Mouse (Mus musculus): ENCODE results near the gene Efhd2. TPM values are rescaled to one million over a fixed set of nuclear protein-coding genes. Genes with fewer than 3 reads are reported as not detected.

Gene Efhd2
- polyA plus RNA-seq, 1 experiment from 2014 or later = 44.0 TPM

GRCm38 (mm10) chr4:141826060-141826459 is 48.7 kb downstream of the Efhd2 start, which contains the start of gene Cela2a:
Cela2a (minus strand) TSS chr4:141826160.
- Histone ChIP-seq H3K4me2 (ENCODE audit: low read length) (no peak within 1 kb of the TSS), H3K9me3 (replicated peaks; ENCODE audit: control insufficient read depth, low read length) (no peaks in the 10 kb centered on the region), H3K4me3 (ENCODE audit: low read depth, low read length) (no peak within 1 kb of the TSS), H3K27ac (ENCODE audit: low read depth, low read length) (no peak within 1 kb of the TSS), H3K27me3 (replicated peaks; ENCODE audit: control insufficient read depth, insufficient read depth, low read length) (no peaks in the 10 kb centered on the region), H3K36me3 (ENCODE audit: control insufficient read depth, insufficient read depth, low read length) (no peaks in the 10 kb centered on the region), H3K9ac (ENCODE audit: low read length) (no peak within 1 kb of the TSS), H3K4me1 (ENCODE audit: control insufficient read depth, insufficient read depth, low read length) (no peaks in the 10 kb centered on the region)
- 67% methylated on average over 5 of the region's 5 CpGs for WGBS
- DNase-seq (ENCODE audit: low spot score) (no peak), ATAC-seq (no peak)

GRCm38 (mm10) chr4:141822979-141823378 is 51.7 kb downstream of the Efhd2 start:
- Histone ChIP-seq H3K27me3 (replicated peaks; ENCODE audit: control insufficient read depth, insufficient read depth, low read length) (no peaks in the 10 kb centered on the region), H3K9ac (ENCODE audit: low read length) (no peak overlapping the region), H3K36me3 (ENCODE audit: control insufficient read depth, insufficient read depth, low read length) (no peaks in the 10 kb centered on the region), H3K27ac (ENCODE audit: low read depth, low read length) (no peak overlapping the region), H3K9me3 (replicated peaks; ENCODE audit: control insufficient read depth, low read length) (no peaks in the 10 kb centered on the region), H3K4me3 (ENCODE audit: low read depth, low read length) (no peak overlapping the region), H3K4me2 (ENCODE audit: low read length) (no peak overlapping the region), H3K4me1 (ENCODE audit: control insufficient read depth, insufficient read depth, low read length) (no peaks in the 10 kb centered on the region)
- WGBS = 72% methylated on average over 3 of the region's 3 CpGs
- DNase-seq (ENCODE audit: low spot score) (no peak), ATAC-seq (no peak)

GRCm38 (mm10) chr4:141822089-141822488 is 52.6 kb downstream of the Efhd2 start:
- 80% methylated on average over 10 of the region's 10 CpGs for WGBS
- Histone ChIP-seq H3K9me3 (replicated peaks; ENCODE audit: control insufficient read depth, low read length) (no peaks in the 10 kb centered on the region), H3K27me3 (replicated peaks; ENCODE audit: control insufficient read depth, insufficient read depth, low read length) (no peaks in the 10 kb centered on the region), H3K9ac (ENCODE audit: low read length) (no peak overlapping the region), H3K4me3 (ENCODE audit: low read depth, low read length) (no peak overlapping the region), H3K4me1 (ENCODE audit: control insufficient read depth, insufficient read depth, low read length) (no peaks in the 10 kb centered on the region), H3K36me3 (ENCODE audit: control insufficient read depth, insufficient read depth, low read length) (no peaks in the 10 kb centered on the region), H3K27ac (ENCODE audit: low read depth, low read length) (no peak overlapping the region), H3K4me2 (ENCODE audit: low read length) (no peak overlapping the region)
- DNase-seq (ENCODE audit: low spot score) (no peak), ATAC-seq (no peak)

- Histone ChIP-seq H3K27me3 (replicated peaks; ENCODE audit: control insufficient read depth, insufficient read depth, low read length) (no peaks in the 10 kb centered on the region), H3K4me3 (ENCODE audit: low read depth, low read length) (no peak overlapping the region), H3K9me3 (replicated peaks; ENCODE audit: control insufficient read depth, low read length) (no peaks in the 10 kb centered on the region), H3K9ac (ENCODE audit: low read length) (no peak overlapping the region), H3K27ac (ENCODE audit: low read depth, low read length) (no peak overlapping the region), H3K4me2 (ENCODE audit: low read length) (no peak overlapping the region), H3K4me1 (ENCODE audit: control insufficient read depth, insufficient read depth, low read length) (no peaks in the 10 kb centered on the region), H3K36me3 (ENCODE audit: control insufficient read depth, insufficient read depth, low read length) (peaks cover 1% of the 10 kb centered on the region; the same call in 1 of the 2 replicates)
- WGBS = 76% methylated on average over 3 of the region's 3 CpGs
- no peak for DNase-seq (ENCODE audit: low spot score)
- ATAC-seq = no peak
Measured at GRCm38 (mm10) chr4:141821178-141821577, 53.5 kb downstream of the Efhd2 start.

- H3K36me3 ChIP-seq (ENCODE audit: control insufficient read depth, insufficient read depth, low read length) = peaks cover 13% of the 10 kb centered on the region; the same call in 1 of the 2 replicates
- WGBS = 94% methylated on average over 7 of the region's 7 CpGs
- no peak overlapping the region for H3K4me2 ChIP-seq (ENCODE audit: low read length)
- H3K27me3 ChIP-seq (replicated peaks; ENCODE audit: control insufficient read depth, insufficient read depth, low read length) = no peaks in the 10 kb centered on the region
- no peak overlapping the region for H3K4me3 ChIP-seq (ENCODE audit: low read depth, low read length)
- no peak for DNase-seq (ENCODE audit: low spot score)
- H3K9ac ChIP-seq (ENCODE audit: low read length) = no peak overlapping the region
- H3K4me1 ChIP-seq (ENCODE audit: control insufficient read depth, insufficient read depth, low read length) = no peaks in the 10 kb centered on the region
- H3K27ac ChIP-seq (ENCODE audit: low read depth, low read length) = no peak overlapping the region
- H3K9me3 ChIP-seq (replicated peaks; ENCODE audit: control insufficient read depth, low read length) = no peaks in the 10 kb centered on the region
- no peak for ATAC-seq
Measured at GRCm38 (mm10) chr4:141819316-141819715, 55.4 kb downstream of the Efhd2 start.

- DNase-seq (ENCODE audit: low spot score) (no peak), ATAC-seq (no peak)
- Histone ChIP-seq H3K9me3 (replicated peaks; ENCODE audit: control insufficient read depth, low read length) (no peaks in the 10 kb centered on the region), H3K4me2 (ENCODE audit: low read length) (no peak overlapping the region), H3K27me3 (replicated peaks; ENCODE audit: control insufficient read depth, insufficient read depth, low read length) (no peaks in the 10 kb centered on the region), H3K4me1 (ENCODE audit: control insufficient read depth, insufficient read depth, low read length) (no peaks in the 10 kb centered on the region), H3K27ac (ENCODE audit: low read depth, low read length) (no peak overlapping the region), H3K4me3 (ENCODE audit: low read depth, low read length) (no peak overlapping the region), H3K9ac (ENCODE audit: low read length) (no peak overlapping the region), H3K36me3 (ENCODE audit: control insufficient read depth, insufficient read depth, low read length) (peaks cover 17% of the 10 kb centered on the region; the same call in 1 of the 2 replicates)
- 92% methylated on average over 13 of the region's 13 CpGs for WGBS
Measured at GRCm38 (mm10) chr4:141818861-141819260, 55.9 kb downstream of the Efhd2 start.

GRCm38 (mm10) chr4:141817706-141818105 is 57.0 kb downstream of the Efhd2 start:
- WGBS = 43% methylated on average over 10 of the region's 10 CpGs
- no peak for DNase-seq (ENCODE audit: low spot score)
- H3K27ac ChIP-seq (ENCODE audit: low read depth, low read length) = no peak overlapping the region
- H3K4me3 ChIP-seq (ENCODE audit: low read depth, low read length) = no peak overlapping the region
- no peaks in the 10 kb centered on the region for H3K9me3 ChIP-seq (replicated peaks; ENCODE audit: control insufficient read depth, low read length)
- H3K36me3 ChIP-seq (ENCODE audit: control insufficient read depth, insufficient read depth, low read length) = peaks cover 29% of the 10 kb centered on the region
- no peak overlapping the region for H3K9ac ChIP-seq (ENCODE audit: low read length)
- no peak for ATAC-seq
- H3K27me3 ChIP-seq (replicated peaks; ENCODE audit: control insufficient read depth, insufficient read depth, low read length) = no peaks in the 10 kb centered on the region
- no peaks in the 10 kb centered on the region for H3K4me1 ChIP-seq (ENCODE audit: control insufficient read depth, insufficient read depth, low read length)
- H3K4me2 ChIP-seq (ENCODE audit: low read length) = no peak overlapping the region

- Histone ChIP-seq H3K36me3 (ENCODE audit: control insufficient read depth, insufficient read depth, low read length) (peaks cover 36% of the 10 kb centered on the region), H3K9me3 (replicated peaks; ENCODE audit: control insufficient read depth, low read length) (no peaks in the 10 kb centered on the region), H3K9ac (ENCODE audit: low read length) (no peak overlapping the region), H3K27me3 (replicated peaks; ENCODE audit: control insufficient read depth, insufficient read depth, low read length) (no peaks in the 10 kb centered on the region), H3K4me1 (ENCODE audit: control insufficient read depth, insufficient read depth, low read length) (no peaks in the 10 kb centered on the region), H3K4me2 (ENCODE audit: low read length) (no peak overlapping the region), H3K27ac (ENCODE audit: low read depth, low read length) (no peak overlapping the region), H3K4me3 (ENCODE audit: low read depth, low read length) (no peak overlapping the region)
- DNase-seq (ENCODE audit: low spot score) = no peak
- no peak for ATAC-seq
- 59% methylated on average over 14 of the region's 14 CpGs for WGBS
Measured at GRCm38 (mm10) chr4:141816776-141817655, 57.7 kb downstream of the Efhd2 start.

- H3K36me3 ChIP-seq (ENCODE audit: control insufficient read depth, insufficient read depth, low read length) = peaks cover 43% of the 10 kb centered on the region
- H3K9ac ChIP-seq (ENCODE audit: low read length) = no peak overlapping the region
- no peaks in the 10 kb centered on the region for H3K4me1 ChIP-seq (ENCODE audit: control insufficient read depth, insufficient read depth, low read length)
- H3K4me2 ChIP-seq (ENCODE audit: low read length) = no peak overlapping the region
- H3K27me3 ChIP-seq (replicated peaks; ENCODE audit: control insufficient read depth, insufficient read depth, low read length) = no peaks in the 10 kb centered on the region
- no peak overlapping the region for H3K4me3 ChIP-seq (ENCODE audit: low read depth, low read length)
- WGBS = 80% methylated on average over 7 of the region's 7 CpGs
- DNase-seq (ENCODE audit: low spot score) = no peak
- no peak overlapping the region for H3K27ac ChIP-seq (ENCODE audit: low read depth, low read length)
- no peaks in the 10 kb centered on the region for H3K9me3 ChIP-seq (replicated peaks; ENCODE audit: control insufficient read depth, low read length)
- ATAC-seq = no peak
Measured at GRCm38 (mm10) chr4:141816267-141816666, 58.5 kb downstream of the Efhd2 start.

Data from forebrain, embryonic 14.5 days (tissue).